Mouse (Mus musculus) embryonic facial prominence, embryonic 13.5 days (tissue): ENCODE results near the gene Them5. TPM values are rescaled to one million over a fixed set of nuclear protein-coding genes. Genes with fewer than 3 reads are reported as not detected.

Experiments
- ATAC-seq: fragments of 200-750 bp; cut with Nextera tagmentation; 2 replicates; pipeline ENCODE4 v1.8.0; 2017; ENCODE audit warnings: low read depth; ENCODE audit not compliant: insufficient number of reproducible peaks, insufficient read depth, low FRiP score, low TSS enrichment
- H3K27ac ChIP-seq: fragments of 300-500 bp; sonication (generic); 2 replicates; pipeline ENCODE4 v1.5.1; 2015; ENCODE audit warnings: moderate library complexity, mild to moderate bottlenecking, inconsistent platforms
- H3K27me3 ChIP-seq: fragments of 300-500 bp; sonication (generic); 2 replicates; pipeline ENCODE4 v1.6.1; 2015; ENCODE audit warnings: mild to moderate bottlenecking, inconsistent platforms
- H3K36me3 ChIP-seq: fragments of 300-500 bp; sonication (generic); 2 replicates; pipeline ENCODE4 v1.6.1; 2015; ENCODE audit warnings: mild to moderate bottlenecking, inconsistent platforms
- H3K4me1 ChIP-seq: fragments of 300-500 bp; sonication (generic); 2 replicates; pipeline ENCODE4 v1.6.1; 2015; ENCODE audit warnings: inconsistent platforms
- H3K4me2 ChIP-seq: fragments of 300-500 bp; sonication (generic); 2 replicates; pipeline ENCODE4 v1.6.1; 2015; ENCODE audit warnings: moderate library complexity, mild to moderate bottlenecking, inconsistent platforms
- H3K4me3 ChIP-seq: fragments of 300-500 bp; sonication (generic); 2 replicates; pipeline ENCODE4 v1.5.1; 2015; ENCODE audit warnings: mild to moderate bottlenecking, inconsistent platforms
- H3K9ac ChIP-seq: fragments of 300-500 bp; sonication (generic); 2 replicates; pipeline ENCODE4 v1.6.1; 2015; ENCODE audit warnings: mild to moderate bottlenecking, inconsistent platforms
- H3K9me3 ChIP-seq: fragments of 300-500 bp; sonication (generic); 2 replicates; pipeline ENCODE4 v1.6.1; 2016; ENCODE audit warnings: inconsistent platforms
- WGBS: fragments of 180-500 bp; shearing (Covaris S2); methylation state at CpG from one replicate; pipeline ENCODE4 v1.1.7; 2015; ENCODE audit warnings: mixed read lengths; 5-methylcytosine and 5-hydroxymethylcytosine counted together
- polyA plus RNA-seq: library from polyadenylated mRNA; unstranded; fragments of >200 nt; fragmentation: Nextera tagmentation; extraction: Ambion mirVana; gene quantifications from 2 replicates; pipeline ENCODE4 v1.2.1, GENCODE M21; 2015

Gene Them5
- polyA plus RNA-seq, 1 experiment from 2014 or later = 9.2 TPM

GRCm38 (mm10) chr3:94387391-94387790 is 45.5 kb downstream of the Them5 start:
- no peak for ATAC-seq
- 89% methylated on average over 10 of the region's 10 CpGs for WGBS
- no peaks in the 10 kb centered on the region for H3K27me3 ChIP-seq

GRCm38 (mm10) chr3:94388047-94388446 is 46.1 kb downstream of the Them5 start:
- WGBS = 81% methylated on average over 5 of the region's 5 CpGs
- Histone ChIP-seq H3K27ac (no peak overlapping the region), H3K36me3 (no peaks in the 10 kb centered on the region), H3K27me3 (no peaks in the 10 kb centered on the region), H3K4me3 (no peak overlapping the region), H3K4me1 (no peaks in the 10 kb centered on the region), H3K4me2 (no peak overlapping the region), H3K9me3 (no peaks in the 10 kb centered on the region), H3K9ac (no peak overlapping the region)
- ATAC-seq = no peak

More at GRCm38 (mm10) chr3:94387391-94387790, 45.5 kb downstream of the Them5 start:
- H3K9me3 ChIP-seq = no peaks in the 10 kb centered on the region
- H3K9ac ChIP-seq = no peak overlapping the region
- no peak overlapping the region for H3K4me2 ChIP-seq
- H3K4me3 ChIP-seq = no peak overlapping the region
- H3K36me3 ChIP-seq = no peaks in the 10 kb centered on the region
- H3K4me1 ChIP-seq = no peaks in the 10 kb centered on the region
- H3K27ac ChIP-seq = no peak overlapping the region

DNA sequence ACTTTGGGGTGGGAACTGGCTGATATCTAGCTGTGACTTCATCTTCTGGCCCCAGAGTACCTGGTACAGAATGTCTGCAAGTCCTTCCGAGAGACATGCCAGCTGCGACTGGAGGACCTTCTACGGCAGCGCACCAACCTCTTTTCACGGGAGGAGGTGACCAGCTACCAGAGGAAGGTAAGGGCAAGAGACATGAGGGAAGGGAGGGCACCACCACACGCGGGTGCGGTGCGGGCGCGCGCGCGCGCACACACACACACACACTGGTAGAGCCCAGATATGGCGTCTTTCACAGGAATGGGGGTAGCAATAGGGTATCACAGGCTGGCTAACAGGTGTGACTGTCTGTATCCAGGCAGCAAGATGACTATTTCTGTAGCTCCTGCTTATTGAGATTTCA is 47.5 kb downstream of the Them5 start:
- Histone ChIP-seq H3K4me1 (no peaks in the 10 kb centered on the region), H3K27me3 (no peaks in the 10 kb centered on the region), H3K4me3 (no peak overlapping the region), H3K4me2 (no peak overlapping the region), H3K27ac (no peak overlapping the region), H3K9me3 (no peaks in the 10 kb centered on the region), H3K9ac (no peak overlapping the region), H3K36me3 (no peaks in the 10 kb centered on the region)
- ATAC-seq = no peak
- 97% methylated on average over 16 of the region's 16 CpGs for WGBS

GRCm38 (mm10) chr3:94391001-94391400 is 49.1 kb downstream of the Them5 start:
- Histone ChIP-seq H3K27me3 (peaks cover 8% of the 10 kb centered on the region; the same call in 1 of the 2 replicates), H3K4me2 (no peak overlapping the region), H3K4me3 (no peak overlapping the region), H3K36me3 (no peaks in the 10 kb centered on the region), H3K9ac (no peak overlapping the region), H3K9me3 (no peaks in the 10 kb centered on the region), H3K27ac (no peak overlapping the region), H3K4me1 (no peaks in the 10 kb centered on the region)
- no peak for ATAC-seq
- WGBS = 74% methylated on average over 5 of the region's 5 CpGs

DNA sequence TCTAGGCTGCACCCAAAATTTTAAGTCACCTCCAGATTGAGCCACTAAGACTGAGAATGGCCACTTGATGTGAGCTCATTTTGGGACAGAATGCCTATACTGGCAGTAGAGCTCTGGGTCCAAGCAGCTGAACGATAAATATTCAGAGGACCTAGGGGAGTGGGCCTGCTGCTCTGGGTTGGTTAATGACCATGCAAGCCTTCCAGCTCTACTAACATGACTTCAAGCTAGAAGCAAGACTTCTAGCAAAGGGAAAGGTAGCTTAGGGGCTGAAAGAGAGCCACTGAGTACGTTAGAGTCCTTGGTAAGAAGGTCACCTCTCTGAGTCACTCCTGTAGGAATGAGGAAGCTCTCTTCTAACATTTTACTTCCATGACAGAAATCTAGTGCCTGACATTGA is 50.2 kb downstream of the Them5 start:
- H3K9me3 ChIP-seq = no peaks in the 10 kb centered on the region
- no peak for ATAC-seq
- no peaks in the 10 kb centered on the region for H3K4me1 ChIP-seq
- H3K4me2 ChIP-seq = no peak overlapping the region
- H3K36me3 ChIP-seq = no peaks in the 10 kb centered on the region
- H3K27me3 ChIP-seq = peaks cover 17% of the 10 kb centered on the region
- no peak overlapping the region for H3K27ac ChIP-seq
- H3K9ac ChIP-seq = no peak overlapping the region
- 80% methylated on average over 2 of the region's 2 CpGs for WGBS
- H3K4me3 ChIP-seq = no peak overlapping the region

- Histone ChIP-seq H3K4me3 (no peak overlapping the region), H3K36me3 (no peaks in the 10 kb centered on the region), H3K4me2 (no peak overlapping the region), H3K9ac (no peak overlapping the region), H3K9me3 (no peaks in the 10 kb centered on the region), H3K27me3 (peaks cover 26% of the 10 kb centered on the region), H3K4me1 (no peaks in the 10 kb centered on the region), H3K27ac (no peak overlapping the region)
- 63% methylated on average over 4 of the region's 4 CpGs for WGBS
- no peak for ATAC-seq
Measured at GRCm38 (mm10) chr3:94393049-94393448, 51.1 kb downstream of the Them5 start.

DNA sequence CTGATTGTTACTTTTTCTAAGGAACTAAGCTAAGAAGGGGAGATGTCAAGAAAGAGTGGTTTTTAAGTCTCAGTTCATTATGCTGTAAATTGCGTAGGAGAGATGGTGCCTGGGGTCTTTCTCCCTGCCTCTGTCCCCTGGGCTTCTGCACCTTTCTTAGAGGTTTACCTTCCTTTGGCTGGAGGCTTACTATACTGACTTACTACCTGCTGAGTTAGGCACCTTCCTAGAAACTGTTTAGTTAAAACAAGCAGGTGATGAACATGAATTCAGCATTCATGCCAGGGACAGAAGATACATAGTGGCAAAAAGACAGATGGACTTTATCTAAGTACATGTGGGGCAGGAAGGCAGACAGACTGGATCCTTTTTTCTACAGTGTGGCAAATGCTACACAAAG is 54.4 kb downstream of the Them5 start:
- H3K27ac ChIP-seq = no peak overlapping the region
- WGBS = 71% methylated on average over 1 of the region's 1 CpGs
- H3K9me3 ChIP-seq = no peaks in the 10 kb centered on the region
- no peak overlapping the region for H3K9ac ChIP-seq
- peaks cover 11% of the 10 kb centered on the region; the same call in 1 of the 2 replicates for H3K4me1 ChIP-seq
- no peak overlapping the region for H3K4me3 ChIP-seq
- H3K36me3 ChIP-seq = no peaks in the 10 kb centered on the region
- peaks cover 59% of the 10 kb centered on the region for H3K27me3 ChIP-seq
- ATAC-seq = no peak
- no peak overlapping the region for H3K4me2 ChIP-seq

GRCm38 (mm10) chr3:94396851-94397250 is 55.0 kb downstream of the Them5 start:
- Histone ChIP-seq H3K4me2 (no peak overlapping the region), H3K36me3 (no peaks in the 10 kb centered on the region), H3K4me3 (no peak overlapping the region), H3K9ac (no peak overlapping the region), H3K27me3 (peaks cover 64% of the 10 kb centered on the region), H3K4me1 (peaks cover 11% of the 10 kb centered on the region; the same call in 1 of the 2 replicates), H3K27ac (no peak overlapping the region), H3K9me3 (no peaks in the 10 kb centered on the region)
- 77% methylated on average over 4 of the region's 4 CpGs for WGBS
- no peak for ATAC-seq

Other genes with a start within 250 kb of the Them5 start
- not detected in 2 replicates for gene Gm10696, start 163.9 kb upstream of the Them5 start, polyA plus RNA-seq
- gene Gm5286, start 145.4 kb upstream of the Them5 start, polyA plus RNA-seq = not detected in 2 replicates
- gene Gm4778, start 78.1 kb upstream of the Them5 start, polyA plus RNA-seq = not detected in 2 replicates
- gene Them4, start 32.0 kb upstream of the Them5 start, polyA plus RNA-seq = 12.2 and 12.3 TPM in 2 replicates
- 2.3 and 3.5 TPM in 2 replicates for gene C2cd4d, start 20.3 kb downstream of the Them5 start, polyA plus RNA-seq
- 2.3 TPM in 2 replicates for gene Rorc, start 30.7 kb downstream of the Them5 start, polyA plus RNA-seq
- 0.13 and 0.28 TPM in 2 replicates for gene Lingo4, start 56.4 kb downstream of the Them5 start, polyA plus RNA-seq
- gene Tdrkh, start 71.2 kb downstream of the Them5 start, polyA plus RNA-seq = 9.0 TPM in 2 replicates
- gene Mrpl9, start 101.2 kb downstream of the Them5 start, polyA plus RNA-seq = 64.4 and 68.9 TPM in 2 replicates
- gene Oaz3, start 101.8 kb downstream of the Them5 start, polyA plus RNA-seq = 1.0 TPM in 1 of 2 replicates, not detected in the other
- gene Celf3, start 136.2 kb downstream of the Them5 start, polyA plus RNA-seq = 6.9 and 9.8 TPM in 2 replicates
- 1.2 and 1.5 TPM in 2 replicates for gene Riiad1, start 138.2 kb downstream of the Them5 start, polyA plus RNA-seq
- 53.5 and 60.0 TPM in 2 replicates for gene Snx27, start 240.6 kb downstream of the Them5 start, polyA plus RNA-seq